ENCODE assay signal across 11 mouse cellular contexts in the genomic region with DNA sequence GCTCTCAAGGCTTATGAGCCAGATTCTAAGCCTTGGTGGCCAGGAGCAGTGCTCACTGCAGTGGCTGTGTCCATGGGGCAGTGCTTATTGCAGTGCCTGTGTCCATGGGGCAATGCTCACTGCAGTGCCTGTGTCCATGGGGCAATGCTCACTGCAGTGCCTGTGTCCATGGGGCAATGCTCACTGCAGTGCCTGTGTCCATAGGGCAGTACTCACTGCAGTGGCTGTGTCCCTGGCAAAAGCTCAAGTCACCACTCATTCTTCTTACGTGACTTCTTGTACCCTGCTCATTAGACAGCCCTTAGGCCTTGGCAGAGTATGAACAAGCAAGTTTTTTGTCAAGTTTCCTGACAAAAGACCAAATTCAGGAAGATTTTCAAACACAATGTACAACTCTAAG.
DNase-seq lines count a peak whose midpoint lies in the region; ATAC-seq and TF ChIP-seq lines count a peak whose summit lies in the region.
"Had no signal": no experiment of that assay in that cellular context is flagged by ENCODE, and none has a peak within 500 bp of the region (broad histone marks: within the 10 kb centered on the region; RNA-seq: fewer than 3 reads in every experiment).

No protein-coding gene starts in this region.

- peaks cover 12% of the 10 kb centered on the region; the same call in 1 of the 2 replicates for H3K4me1 ChIP-seq in intestine, embryonic 14.5 days (replicated peaks; ENCODE audit: control insufficient read depth, insufficient read depth, low read length)
- H3K4me1 ChIP-seq in intestine, embryonic 15.5 days (replicated peaks) = 0 out of 2 replicates have a peak, but pooled peaks cover 8% of the 10 kb centered on the region
- peaks cover 19% of the 10 kb centered on the region; the same call in 1 of the 2 replicates for H3K4me1 ChIP-seq in lung, postnatal 0 days (ENCODE audit: insufficient read depth, low read depth, low read length)

- H3K4me2 ChIP-seq in intestine, embryonic 14.5 days (ENCODE audit: low read length) = no peak overlapping the region
- H3K4me2 ChIP-seq in intestine, embryonic 15.5 days (replicated peaks) = no peak overlapping the region
- H3K4me2 ChIP-seq in lung, postnatal 0 days (replicated peaks; ENCODE audit: low read depth, low read length) = no peak overlapping the region

- H3K36me3 ChIP-seq in intestine, embryonic 14.5 days (ENCODE audit: control insufficient read depth, insufficient read depth, low read length) = no peaks in the 10 kb centered on the region
- no peaks in the 10 kb centered on the region for H3K36me3 ChIP-seq in intestine, embryonic 15.5 days
- H3K36me3 ChIP-seq in lung, postnatal 0 days (ENCODE audit: insufficient read depth, low read length) = no peaks in the 10 kb centered on the region

- H3K27ac ChIP-seq in intestine, embryonic 14.5 days (ENCODE audit: low read depth) = no peak overlapping the region
- H3K27ac ChIP-seq in intestine, embryonic 15.5 days = no peak overlapping the region
- peak overlapping the region; percentile 35; the same call in 1 of the 2 replicates for H3K27ac ChIP-seq in lung, postnatal 0 days (ENCODE audit: low read length)

- no peak overlapping the region for H3K9ac ChIP-seq in intestine, embryonic 14.5 days (ENCODE audit: low read length)
- H3K9ac ChIP-seq in intestine, embryonic 15.5 days = no peak overlapping the region
- no peak overlapping the region for H3K9ac ChIP-seq in lung, postnatal 0 days (replicated peaks; ENCODE audit: low read depth)

- no peak for ATAC-seq in intestine, embryonic 14.5 days (replicated peaks; ENCODE audit: low FRiP score, low TSS enrichment, low read depth)
- ATAC-seq in intestine, embryonic 15.5 days = no peak
- ATAC-seq in lung, postnatal 0 days = peak; percentile 70
- ATAC-seq: activated CD4-positive, CD25-positive, alpha-beta regulatory T cell, adult 4 months; inflammation-experienced regulatory T-cells, adult 6 months had no signal

- no peak for TF ChIP-seq EP300 in lung, postnatal 0 days (IDR thresholded peaks at IDR 0.05)

- H3K4me3 ChIP-seq in intestine, embryonic 14.5 days (ENCODE audit: low read depth, low read length) = no peak overlapping the region
- H3K4me3 ChIP-seq in intestine, embryonic 15.5 days (replicated peaks) = no peak overlapping the region
- H3K4me3 ChIP-seq in lung, postnatal 0 days (ENCODE audit: low read depth, low read length) = no peak overlapping the region

- 91% methylated on average over 1 of the region's 1 CpGs for WGBS in intestine, embryonic 14.5 days
- WGBS in intestine, embryonic 15.5 days = 65% methylated on average over 1 of the region's 1 CpGs
- 30% methylated on average over 1 of the region's 1 CpGs for WGBS in lung, postnatal 0 days

- H3K9me3 ChIP-seq in intestine, embryonic 14.5 days (ENCODE audit: control insufficient read depth, low read length) = no peaks in the 10 kb centered on the region
- no peaks in the 10 kb centered on the region for H3K9me3 ChIP-seq in intestine, embryonic 15.5 days
- H3K9me3 ChIP-seq in lung, postnatal 0 days (ENCODE audit: low read length) = no peaks in the 10 kb centered on the region

- DNase-seq in adrenal gland, adult (ENCODE audit: inconsistent age in 2 of 2, low spot score in 1 of 2) = peak; percentile 27 to 76
- no peak for DNase-seq in adrenal gland, adult 18-20 months (ENCODE audit: low spot score in 2 of 2)
- DNase-seq in intestine, embryonic 14.5 days (ENCODE audit: low spot score) = peak; percentile 6
- peak; percentile 51 for DNase-seq in lung, postnatal 0 days (ENCODE audit: low spot score)
- no peak for DNase-seq in lung, postnatal 4 days
- DNase-seq in thymus, postnatal 10 days (ENCODE audit: low spot score in 2 of 2) = no peak
- no peak for DNase-seq in yolk sac, embryonic 10.5 days (ENCODE audit: low spot score)
- DNase-seq: embryo, embryonic 11 days had no signal

- H3K27me3 ChIP-seq in intestine, embryonic 14.5 days (replicated peaks; ENCODE audit: control insufficient read depth, insufficient read depth, low read length) = no peaks in the 10 kb centered on the region
- H3K27me3 ChIP-seq in intestine, embryonic 15.5 days (replicated peaks) = no peaks in the 10 kb centered on the region
- no peaks in the 10 kb centered on the region for H3K27me3 ChIP-seq in lung, postnatal 0 days (replicated peaks; ENCODE audit: insufficient read depth, low read length)

- TF ChIP-seq CTCF in lung, postnatal 0 days (IDR thresholded peaks at IDR 0.05) = no peak

Comparison
In these comparisons a context has a peak if more than half of its experiments do, and no peak if none do; other contexts are left out.
1. DNase-seq: peak in adrenal gland, adult (2 of 2), intestine, embryonic 14.5 days (single experiment) and lung, postnatal 0 days (single experiment); none in adrenal gland, adult 18-20 months (0 of 2), lung, postnatal 4 days (0 of 2), thymus, postnatal 10 days (0 of 2) and yolk sac, embryonic 10.5 days (single experiment).